Mouse (Mus musculus) splenic B cell, adult 2 months (primary cell): ENCODE measurements around the gene 2310011J03Rik.

ENCODE experiments used
- DNase-seq: peaks from one replicate; pipeline ENCODE4 v3.0.0-alpha.2; 2011; ENCODE audit warnings: low read depth, low spot score
- H3K27me3 ChIP-seq: 2 replicates; pipeline ENCODE4 v1.6.1; 2012; ENCODE audit warnings: mild to moderate bottlenecking, low read length, moderate library complexity, mixed read lengths; ENCODE audit not compliant: control insufficient read depth, poor library complexity, insufficient read depth, severe bottlenecking
- H3K36me3 ChIP-seq: 2 replicates; pipeline ENCODE4 v1.6.1; 2012; ENCODE audit warnings: mild to moderate bottlenecking, low read length, moderate library complexity, mixed read lengths; ENCODE audit not compliant: control insufficient read depth, poor library complexity, insufficient read depth, severe bottlenecking

2310011J03Rik gene

DNA sequence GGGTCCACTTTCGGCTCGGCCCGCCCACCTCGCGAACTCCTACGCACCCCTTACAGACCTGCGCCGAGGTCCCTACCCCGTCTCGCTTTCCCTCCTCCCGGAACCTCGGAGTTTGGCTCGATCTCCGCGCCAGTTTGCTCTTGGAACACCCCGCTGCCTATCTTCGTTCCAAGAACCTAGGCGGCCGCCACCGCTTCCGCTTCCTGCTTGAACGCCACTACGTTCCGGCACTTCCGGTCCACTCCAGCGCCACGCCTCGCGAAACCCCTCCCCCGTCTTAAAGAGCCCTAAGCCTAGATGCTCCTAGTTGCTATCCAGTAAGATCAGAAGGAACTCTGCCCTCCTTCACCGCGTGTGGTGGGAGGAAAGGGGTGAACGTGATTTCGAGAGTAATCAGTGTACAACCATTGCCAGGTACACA is at the start of gene 2310011J03Rik:
Gene 2310011J03Rik (minus strand): TSS at position 198 of the 421 bp plus-strand sequence.
- peak; percentile 91 for DNase-seq
- H3K36me3 ChIP-seq: no peaks in the 10 kb centered on the region; the same call in 1 of the 2 replicates
- no peaks in the 10 kb centered on the region for H3K27me3 ChIP-seq

DNA sequence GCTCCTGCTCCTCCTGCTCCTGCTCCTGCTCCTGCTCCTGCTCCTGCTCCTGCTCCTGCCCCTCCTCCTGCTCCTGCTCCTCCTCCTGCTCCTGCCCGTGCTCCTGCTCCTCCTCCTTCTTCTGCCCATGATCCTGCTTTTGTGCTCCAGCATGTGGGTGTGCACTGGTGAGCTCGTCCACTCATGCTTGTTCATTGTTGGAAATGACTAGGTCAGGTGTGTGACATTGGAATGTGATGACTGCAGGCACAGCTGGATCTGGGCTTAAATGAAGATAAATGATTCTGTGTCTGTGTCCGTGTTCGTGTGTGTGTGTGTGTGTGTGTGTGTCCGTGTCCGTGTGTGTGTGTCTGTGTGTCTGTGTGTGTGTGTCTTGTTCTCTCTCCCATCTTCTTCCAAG is 48.1 kb upstream of the 2310011J03Rik start:
- Histone ChIP-seq H3K36me3 (no peaks in the 10 kb centered on the region), H3K27me3 (no peaks in the 10 kb centered on the region)
- no peak for DNase-seq

DNA sequence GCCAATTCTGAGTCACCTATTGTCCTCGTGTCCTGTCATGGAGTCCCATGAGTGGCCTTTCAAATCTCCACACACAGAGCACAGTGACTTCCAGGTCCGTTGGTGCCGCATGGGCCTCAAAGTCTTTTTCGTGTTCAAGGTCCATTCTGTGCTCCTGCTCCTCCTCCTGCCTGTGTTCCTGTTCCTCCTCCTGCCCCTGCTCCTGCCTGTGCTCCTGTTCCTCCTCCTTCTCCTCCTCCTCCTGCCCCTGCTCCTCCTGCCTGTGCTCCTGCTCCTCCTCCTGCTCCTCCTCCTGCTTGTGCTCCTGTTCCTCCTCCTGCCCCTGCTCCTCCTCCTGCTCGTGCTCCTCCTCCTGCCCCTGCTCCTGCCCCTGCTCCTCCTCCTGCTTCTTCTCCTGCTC is 47.6 kb upstream of the 2310011J03Rik start:
- Histone ChIP-seq H3K27me3 (no peaks in the 10 kb centered on the region), H3K36me3 (no peaks in the 10 kb centered on the region)
- peak; percentile 31 for DNase-seq

DNA sequence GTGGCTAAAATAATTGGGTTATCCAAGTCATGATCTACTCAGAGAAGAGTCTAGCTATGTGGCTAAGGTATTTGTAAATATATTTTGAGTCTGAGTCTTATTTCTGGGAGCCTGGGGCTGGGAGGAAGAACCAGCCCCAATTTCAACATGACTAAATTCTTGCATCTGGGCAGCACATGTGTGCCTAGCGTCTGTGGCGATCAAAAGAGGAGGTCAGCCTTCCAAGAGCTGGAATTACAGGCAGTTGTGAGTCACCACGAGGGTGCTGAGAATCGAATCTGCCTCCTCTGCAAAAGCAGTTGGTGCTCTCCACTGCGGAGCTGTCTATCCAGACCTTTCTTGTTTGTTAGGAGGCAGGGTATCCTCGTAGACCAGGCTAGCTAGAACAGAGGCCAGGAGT is 45.4 kb upstream of the 2310011J03Rik start:
- Histone ChIP-seq H3K27me3 (no peaks in the 10 kb centered on the region), H3K36me3 (no peaks in the 10 kb centered on the region)
- DNase-seq: no peak

DNA sequence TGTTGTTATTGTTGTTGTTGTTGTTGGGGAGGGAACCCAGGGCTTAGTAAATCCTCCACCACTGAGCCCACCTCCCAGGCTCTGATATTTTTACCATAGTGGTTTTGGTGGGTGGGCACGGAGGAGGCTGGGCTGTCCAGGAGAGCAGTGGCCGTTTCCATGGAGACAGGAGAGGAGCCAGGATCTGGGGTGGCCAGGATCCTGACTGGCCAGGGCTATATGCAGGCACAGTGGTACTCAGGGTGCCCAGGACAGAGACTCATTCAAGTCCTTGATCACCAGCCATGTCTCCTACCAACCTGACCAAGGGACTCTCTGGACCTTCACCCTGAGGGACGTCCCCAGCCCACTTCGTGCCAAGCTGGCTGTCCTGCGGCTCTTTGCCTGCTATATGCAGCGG is 43.4 kb upstream of the 2310011J03Rik start:
- Histone ChIP-seq H3K27me3 (no peaks in the 10 kb centered on the region), H3K36me3 (no peaks in the 10 kb centered on the region)
- DNase-seq: no peak

DNA sequence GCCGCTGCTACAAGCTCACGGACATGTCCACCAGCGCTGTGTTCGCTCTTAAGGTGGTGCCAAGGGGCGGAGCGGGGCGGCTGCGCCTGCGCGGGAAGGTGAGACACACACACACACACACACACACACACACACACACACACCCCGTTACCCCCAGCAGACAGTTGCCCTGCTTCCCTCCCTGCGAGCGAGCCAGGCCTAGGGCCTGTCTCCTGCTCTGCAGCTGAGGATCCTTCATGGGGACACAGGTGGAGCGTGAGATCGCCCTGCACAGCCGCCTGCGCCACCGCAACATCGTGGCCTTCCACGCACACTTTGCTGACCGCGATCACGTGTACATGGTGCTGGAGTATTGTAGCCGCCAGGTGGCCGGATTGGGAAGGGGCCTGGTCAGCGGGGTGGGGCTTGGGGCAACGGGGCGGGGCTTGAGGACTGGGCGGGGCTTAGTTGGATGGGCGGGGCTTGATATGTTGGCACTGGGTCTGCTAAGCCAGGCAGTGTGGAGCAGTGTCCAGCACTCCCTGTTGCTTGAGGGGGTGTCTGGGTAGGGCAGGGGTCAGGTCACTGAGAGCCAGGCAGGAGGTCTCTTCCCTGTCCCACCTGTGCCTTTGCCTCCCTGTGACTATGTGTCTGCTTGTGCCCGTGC is 37.8 kb upstream of the 2310011J03Rik start:
- Histone ChIP-seq H3K36me3 (no peaks in the 10 kb centered on the region), H3K27me3 (no peaks in the 10 kb centered on the region; the same call in 1 of the 2 replicates)
- peak; percentile 41 for DNase-seq

DNA sequence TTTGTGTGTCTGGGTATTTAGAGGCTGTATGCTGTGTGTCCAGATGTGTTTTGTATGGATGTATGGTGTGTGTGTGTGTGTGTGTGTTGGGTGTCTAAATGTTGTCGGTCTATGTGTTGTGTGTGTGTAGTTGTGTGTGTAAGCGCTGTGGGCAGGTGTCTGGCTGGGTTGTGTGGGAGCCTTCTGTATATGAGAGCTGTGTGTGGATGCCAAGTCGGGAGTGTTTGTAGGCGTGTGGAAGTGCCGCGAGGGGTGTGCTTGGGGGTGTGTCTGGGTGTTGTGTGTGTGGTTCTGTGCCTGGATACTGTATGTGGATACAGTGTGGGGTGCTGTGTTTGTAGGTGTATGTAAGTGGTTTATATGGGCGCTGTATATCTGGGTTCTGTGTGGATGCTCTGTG is 37.0 kb upstream of the 2310011J03Rik start:
- H3K36me3 ChIP-seq: no peaks in the 10 kb centered on the region
- no peaks in the 10 kb centered on the region; the same call in 1 of the 2 replicates for H3K27me3 ChIP-seq
- DNase-seq: no peak

DNA sequence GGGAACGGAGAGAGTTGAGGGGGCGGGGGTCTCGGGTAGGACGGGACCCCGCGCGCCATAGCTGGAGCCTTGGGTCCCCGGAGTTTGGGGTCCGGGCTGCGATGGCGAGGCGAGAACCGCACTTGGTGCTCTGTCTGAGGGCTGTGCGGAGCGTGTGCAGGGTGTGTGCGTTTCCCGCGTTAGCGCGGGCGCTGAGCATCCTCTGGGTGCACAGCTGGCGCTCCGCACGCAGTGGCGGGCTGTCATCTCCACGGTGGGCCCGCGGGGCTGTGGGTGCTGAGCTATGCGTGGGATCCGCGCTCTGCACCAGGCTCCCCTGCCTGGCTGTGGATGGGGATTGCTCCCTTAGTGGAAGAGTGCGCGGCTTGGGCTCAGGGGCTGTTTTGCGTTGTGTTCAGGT is 36.4 kb upstream of the 2310011J03Rik start:
- Histone ChIP-seq H3K36me3 (no peaks in the 10 kb centered on the region), H3K27me3 (no peaks in the 10 kb centered on the region; the same call in 1 of the 2 replicates)
- DNase-seq: no peak

DNA sequence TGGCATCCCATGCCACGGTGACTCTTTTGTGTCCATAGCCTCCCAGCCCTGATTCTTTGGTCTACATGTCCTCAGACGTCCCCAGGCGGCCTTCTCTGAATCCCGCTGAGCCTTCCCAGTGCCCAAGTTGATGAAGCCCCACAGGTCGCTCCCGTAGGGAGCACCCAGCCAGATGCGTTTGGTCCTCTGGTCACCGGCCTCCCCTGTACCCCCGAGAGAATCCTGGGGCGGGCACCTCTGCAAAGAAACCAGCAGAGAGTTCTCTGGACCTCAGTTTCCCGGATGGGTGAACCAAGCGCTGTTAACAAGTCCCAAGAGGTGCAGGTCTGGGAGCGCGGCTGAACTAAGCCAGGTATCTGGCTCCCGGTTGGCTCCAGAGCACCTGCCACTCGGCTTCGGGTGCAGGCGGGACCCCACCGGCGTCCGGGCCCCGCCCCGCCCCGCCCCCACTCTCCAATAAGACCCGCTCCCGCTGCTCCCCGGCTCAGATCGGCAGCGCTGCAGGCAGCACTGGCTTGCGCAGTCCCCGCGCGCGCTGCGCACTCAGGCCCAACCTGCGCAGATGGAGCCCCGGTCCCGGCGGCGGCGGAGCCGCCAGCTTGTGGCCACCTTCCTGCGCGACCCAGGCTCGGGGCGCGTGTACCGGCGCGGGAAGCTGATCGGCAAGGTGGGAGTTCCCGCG is 35.8 kb upstream of the 2310011J03Rik start, which contains the start of gene Plk5:
Gene Plk5 (plus strand): TSS at position 459 of the 682 bp plus-strand sequence.
- no peaks in the 10 kb centered on the region for H3K36me3 ChIP-seq
- DNase-seq: no peak
- no peaks in the 10 kb centered on the region; the same call in 1 of the 2 replicates for H3K27me3 ChIP-seq

DNA sequence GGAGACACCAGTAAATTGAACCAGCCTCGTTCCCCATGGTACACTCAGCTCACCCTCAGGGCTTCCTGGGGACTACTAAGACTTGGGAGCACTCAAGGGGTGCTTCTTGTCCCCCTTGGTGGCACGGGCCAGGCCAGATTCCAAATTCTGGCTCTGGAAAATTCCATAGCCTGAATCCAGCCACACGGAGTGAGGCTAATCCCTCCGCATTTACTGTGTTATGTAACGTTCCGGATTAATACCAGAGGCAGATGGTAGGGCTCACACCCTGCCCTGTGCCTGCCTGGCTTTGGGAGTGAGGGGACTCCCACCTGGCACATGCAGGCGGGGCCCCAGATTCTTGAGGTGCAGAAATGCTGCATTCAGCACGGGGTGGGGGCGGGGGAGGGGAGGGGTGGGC is 35.1 kb upstream of the 2310011J03Rik start:
- H3K36me3 ChIP-seq: no peaks in the 10 kb centered on the region
- no peaks in the 10 kb centered on the region; the same call in 1 of the 2 replicates for H3K27me3 ChIP-seq
- DNase-seq: no peak

DNA sequence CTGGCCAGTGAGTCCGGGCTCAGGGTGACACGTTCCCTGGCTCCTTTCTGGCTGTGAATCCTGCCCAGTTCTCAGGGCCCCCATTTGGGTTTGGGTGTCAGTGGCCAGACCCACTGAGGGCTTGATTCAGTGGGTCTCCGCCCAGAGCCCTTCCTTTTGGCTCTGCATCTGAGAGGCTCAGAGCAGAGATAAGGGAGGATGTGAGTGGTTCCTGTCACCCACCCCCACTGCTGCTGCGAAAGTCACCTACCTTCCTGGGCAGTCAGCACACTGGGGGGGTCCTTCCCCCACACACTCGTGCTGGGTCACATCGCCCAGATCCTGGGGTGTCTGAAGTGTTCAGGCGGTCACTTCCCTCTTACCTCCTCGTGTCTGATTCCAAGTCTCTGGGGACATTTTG is 32.4 kb upstream of the 2310011J03Rik start:
- Histone ChIP-seq H3K36me3 (no peaks in the 10 kb centered on the region), H3K27me3 (peaks cover 3% of the 10 kb centered on the region; the same call in 1 of the 2 replicates)
- no peak for DNase-seq

DNA sequence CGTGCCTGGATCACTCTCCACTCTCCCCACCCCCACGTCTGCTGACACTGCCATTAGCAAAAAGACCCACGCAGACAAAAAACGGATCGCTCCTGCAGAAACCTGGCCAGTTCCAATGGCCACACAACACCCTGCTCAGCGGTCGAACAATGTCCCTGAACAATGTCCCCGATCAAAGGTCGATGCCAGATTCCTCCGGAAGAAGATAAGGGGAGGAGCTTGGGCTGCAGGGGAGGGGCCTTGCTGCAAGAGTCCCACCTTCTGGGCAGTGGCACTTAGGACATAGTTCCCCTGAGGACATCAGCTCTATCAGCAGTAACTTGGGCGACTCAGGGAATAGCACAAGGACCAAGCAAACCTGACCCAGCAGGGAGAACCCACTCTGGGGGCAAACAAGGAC is 31.6 kb upstream of the 2310011J03Rik start:
- H3K36me3 ChIP-seq: no peaks in the 10 kb centered on the region
- H3K27me3 ChIP-seq: peaks cover 3% of the 10 kb centered on the region; the same call in 1 of the 2 replicates
- DNase-seq: no peak

DNA sequence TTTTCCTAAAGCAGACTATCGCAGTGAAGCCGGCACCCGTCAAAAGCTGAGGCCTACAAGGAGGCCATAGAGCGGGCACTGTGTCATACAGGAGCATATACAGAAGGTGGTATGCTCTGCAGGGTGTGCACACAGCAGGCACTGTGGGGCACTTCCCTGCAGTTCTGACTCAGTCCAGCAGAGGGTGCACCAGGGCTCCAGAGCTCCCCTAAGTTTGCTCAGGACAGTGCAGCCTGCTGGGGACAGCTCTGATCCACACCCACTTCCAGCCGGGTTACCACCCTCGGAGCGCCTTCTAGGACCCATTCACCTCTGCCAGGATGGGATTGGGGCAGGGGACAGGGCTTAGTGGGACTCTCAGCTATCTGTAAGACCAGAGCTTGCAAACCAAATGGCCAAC is 30.0 kb upstream of the 2310011J03Rik start:
- H3K27me3 ChIP-seq: 0 out of 2 replicates have a peak, but pooled peaks cover 3% of the 10 kb centered on the region
- peak; percentile 90 for DNase-seq
- H3K36me3 ChIP-seq: no peaks in the 10 kb centered on the region

DNA sequence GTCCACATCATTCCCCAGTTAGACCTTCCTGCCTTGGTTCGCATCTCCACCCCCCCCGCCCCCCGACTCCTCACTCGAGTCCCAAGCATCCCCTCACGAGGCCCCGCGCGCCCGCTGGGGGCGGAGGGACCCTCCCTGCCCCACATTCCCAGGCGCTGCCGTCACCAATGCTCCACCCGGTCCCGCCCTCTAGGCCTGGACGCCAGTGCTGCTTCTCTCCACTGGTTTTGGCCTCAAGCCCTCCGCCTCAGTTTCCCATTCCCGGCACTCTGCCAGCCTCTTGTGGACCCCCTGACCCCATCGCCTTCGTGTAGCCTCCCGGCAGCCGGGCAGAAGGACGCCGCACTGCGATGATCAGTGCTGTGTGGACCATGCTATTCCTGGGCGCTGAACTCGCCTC is 28.6 kb upstream of the 2310011J03Rik start:
- H3K36me3 ChIP-seq: no peaks in the 10 kb centered on the region
- no peak for DNase-seq
- 0 out of 2 replicates have a peak, but pooled peaks cover 5% of the 10 kb centered on the region for H3K27me3 ChIP-seq

DNA sequence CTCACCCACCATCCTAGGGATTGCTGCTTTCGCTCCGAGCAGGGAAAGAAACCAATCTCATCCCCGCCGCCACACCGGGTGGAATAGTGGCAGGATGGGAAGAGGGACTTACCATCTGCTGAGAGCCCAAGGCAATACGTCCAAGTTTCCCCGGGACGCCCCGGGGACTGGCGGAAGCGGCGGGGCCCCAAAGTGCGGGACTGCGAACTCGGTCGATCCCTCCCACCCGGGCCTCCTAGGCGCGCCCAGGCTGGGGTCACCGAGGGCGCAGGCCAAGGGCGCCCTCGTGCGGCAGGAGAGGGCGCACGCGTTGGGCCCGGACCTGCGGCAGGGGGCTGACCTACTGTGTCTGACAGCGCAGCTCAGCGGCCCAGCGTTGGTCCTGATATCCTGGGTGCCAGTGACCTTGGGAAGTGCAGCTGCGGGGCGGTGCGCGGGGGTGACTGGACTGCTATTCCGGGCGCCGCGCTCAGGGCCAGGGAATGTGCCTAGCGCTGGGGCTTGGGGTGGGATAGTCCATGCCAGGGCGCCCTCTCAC is 28.0 kb upstream of the 2310011J03Rik start, which contains the start of gene Adamtsl5:
Gene Adamtsl5 (minus strand): TSS at position 169 of the 538 bp plus-strand sequence.
- peak; percentile 85 for DNase-seq
- Histone ChIP-seq H3K27me3 (0 out of 2 replicates have a peak, but pooled peaks cover 5% of the 10 kb centered on the region), H3K36me3 (no peaks in the 10 kb centered on the region)
